Mouse (Mus musculus): ENCODE measurements around the gene Hjurp.

The Hjurp gene

DNA sequence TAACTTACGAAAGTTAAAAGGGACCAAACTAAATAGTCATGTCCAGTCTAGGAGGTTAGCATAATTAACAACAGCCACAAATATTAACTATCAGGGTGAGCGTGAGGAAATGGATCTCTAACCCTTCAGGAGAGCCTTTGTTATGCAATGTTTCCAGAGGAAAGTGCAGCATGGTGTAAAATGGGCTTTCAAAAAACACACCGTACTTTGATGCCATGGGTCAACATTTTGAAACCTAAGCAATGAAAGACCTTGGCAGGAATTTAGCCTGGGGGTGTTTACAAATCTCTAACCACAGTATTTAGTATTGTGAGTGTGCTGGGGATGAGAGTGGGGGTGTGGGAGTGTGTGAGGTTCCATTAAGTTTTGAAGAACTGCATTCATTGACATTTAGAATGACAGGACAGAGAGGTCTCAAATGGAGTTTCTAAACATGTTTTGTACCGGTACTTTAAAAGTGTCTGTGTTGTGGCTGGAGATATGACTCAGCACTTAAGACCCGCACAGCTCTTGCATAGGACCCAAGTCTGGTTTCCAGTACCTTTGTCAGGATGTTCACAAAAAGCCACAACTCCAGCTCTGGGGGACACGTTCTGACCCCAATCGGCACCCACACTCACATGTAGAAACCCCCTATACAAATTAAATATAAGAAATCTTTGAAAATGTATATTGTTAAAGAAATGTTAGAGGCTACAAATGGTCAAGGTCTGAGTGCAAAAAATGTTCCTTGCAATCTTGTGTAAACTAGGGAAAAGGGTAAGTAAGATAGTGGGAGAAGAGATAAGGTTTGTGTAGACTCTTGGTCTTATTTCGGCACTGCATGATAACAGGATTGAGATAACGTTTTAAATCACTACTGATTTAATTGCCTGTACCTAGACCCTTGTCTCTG is 1.9 kb upstream of the Hjurp start:
- WGBS = 64% methylated on average over 9 of the region's 9 CpGs

- 67% methylated on average over 18 of the region's 18 CpGs for WGBS
Measured at GRCm38 (mm10) chr1:88277818-88278511, 532 bp upstream of the Hjurp start.

- 14% methylated on average over 10 of the region's 10 CpGs for WGBS
Measured at GRCm38 (mm10) chr1:88276524-88277097, 822 bp downstream of the Hjurp start.

- 60% methylated on average over 13 of the region's 13 CpGs for WGBS
Measured at GRCm38 (mm10) chr1:88275698-88276523, 1.5 kb downstream of the Hjurp start.

GRCm38 (mm10) chr1:88275078-88275680 is 2.3 kb downstream of the Hjurp start:
- WGBS = 69% methylated on average over 13 of the region's 13 CpGs

- 69% methylated on average over 11 of the region's 11 CpGs for WGBS
Measured at GRCm38 (mm10) chr1:88274371-88275077, 2.9 kb downstream of the Hjurp start.

DNA sequence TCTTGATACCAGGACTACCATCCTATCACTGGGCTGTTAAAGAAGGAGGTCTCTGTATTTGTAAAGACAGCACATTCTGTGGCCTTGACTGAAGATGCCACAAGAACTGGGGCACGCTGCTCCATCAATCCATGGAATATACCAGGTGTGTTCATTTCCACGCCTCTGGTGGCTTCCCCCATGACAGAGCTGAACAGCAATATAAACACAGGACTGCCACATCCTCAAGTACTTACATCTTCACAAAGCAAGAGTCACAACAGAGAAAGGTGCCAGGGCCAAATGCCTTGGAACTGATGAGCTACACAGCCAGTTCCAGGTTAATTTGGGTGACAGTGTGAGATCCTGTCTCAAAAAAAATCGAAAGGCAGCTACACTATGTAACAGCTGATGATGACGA is 3.6 kb downstream of the Hjurp start:
- 84% methylated on average over 4 of the region's 4 CpGs for WGBS

- 95% methylated on average over 3 of the region's 3 CpGs for WGBS
Measured at GRCm38 (mm10) chr1:88273326-88273725, 4.1 kb downstream of the Hjurp start.

DNA sequence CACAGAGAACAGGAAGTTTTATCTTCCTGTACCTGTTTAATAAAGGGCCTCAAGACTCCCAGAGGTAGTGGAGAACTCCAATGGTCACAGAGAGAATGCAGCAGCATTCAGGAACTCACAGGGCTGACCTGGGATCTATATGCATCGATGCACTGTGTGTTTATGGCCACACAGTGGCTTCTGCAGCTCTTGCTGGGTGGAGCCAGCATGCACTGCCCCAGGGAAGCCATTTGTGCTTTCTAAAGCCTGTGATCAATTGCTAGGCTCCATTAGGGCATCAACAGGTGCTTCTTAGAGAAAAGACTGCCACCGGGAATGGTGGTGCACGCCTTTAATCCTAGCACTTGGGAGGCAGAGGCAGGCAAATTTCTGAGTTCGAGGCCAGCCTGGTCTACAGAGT is 4.6 kb downstream of the Hjurp start:
- 64% methylated on average over 4 of the region's 4 CpGs for WGBS

- whole genome bisulfite sequencing = 91% methylated on average over 12 of the region's 12 CpGs
Measured at GRCm38 (mm10) chr1:88269539-88270309, 7.7 kb downstream of the Hjurp start.

DNA sequence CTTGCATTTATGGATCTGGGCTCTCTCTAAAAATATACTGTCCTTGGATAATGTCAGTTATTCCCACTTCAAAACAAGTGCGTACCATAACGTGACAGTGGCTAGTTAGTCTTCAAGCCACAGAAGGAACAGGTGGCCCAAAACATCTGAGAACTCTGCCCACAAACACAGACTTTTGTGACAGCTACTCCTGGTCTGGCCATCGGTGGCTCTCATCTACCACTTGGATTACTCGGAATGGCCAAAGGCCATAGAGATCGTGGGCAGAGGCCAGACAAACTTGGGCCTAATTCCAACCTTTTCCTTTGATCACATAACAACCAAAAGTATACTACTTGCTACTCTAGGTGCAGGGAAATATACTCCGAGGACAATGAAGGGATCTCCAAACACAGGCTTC is 9.4 kb downstream of the Hjurp start:
- WGBS = 79% methylated on average over 6 of the region's 6 CpGs

DNA sequence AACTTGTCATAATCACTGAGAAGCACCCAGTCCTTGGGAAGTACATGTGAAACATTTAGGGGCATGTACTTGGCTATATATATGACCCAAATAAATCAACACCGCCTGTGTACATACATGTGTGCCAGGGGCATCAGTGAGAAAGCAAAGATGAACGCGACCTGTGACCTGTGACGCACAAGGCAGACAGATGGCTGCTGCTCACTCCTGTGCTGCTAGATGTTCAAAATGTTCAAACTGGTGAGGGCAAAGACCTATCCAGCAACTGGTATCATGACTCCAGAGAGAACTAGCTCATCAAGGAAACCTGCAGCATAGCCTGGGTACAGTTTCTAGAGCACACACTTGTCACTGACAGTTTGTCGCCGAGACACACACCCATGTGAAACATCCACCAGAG is 9.9 kb downstream of the Hjurp start:
- WGBS = 93% methylated on average over 6 of the region's 6 CpGs

DNA sequence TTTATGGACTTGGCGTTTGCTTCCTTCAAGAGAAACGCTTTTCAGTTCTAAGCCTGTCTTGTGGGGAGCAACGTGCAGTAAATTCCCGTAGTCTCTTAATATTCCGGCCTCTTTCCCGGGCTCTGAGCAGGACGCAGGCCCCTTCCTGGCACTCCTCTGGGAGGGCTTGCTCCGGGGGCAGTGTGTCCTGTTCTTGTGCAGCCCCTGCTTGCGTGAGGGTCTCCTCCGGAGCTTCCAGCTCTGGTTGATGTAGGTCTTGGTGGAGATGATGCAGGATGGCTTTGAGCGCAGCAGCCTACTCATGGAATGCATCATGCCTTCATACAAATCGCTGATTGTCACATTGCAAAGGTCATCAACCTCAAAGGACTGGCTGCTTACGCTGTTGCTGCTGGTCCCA is 11.3 kb downstream of the Hjurp start:
- WGBS = 90% methylated on average over 13 of the region's 13 CpGs

- WGBS = 71% methylated on average over 4 of the region's 4 CpGs
Measured at GRCm38 (mm10) chr1:88264869-88265240, 12.6 kb downstream of the Hjurp start.

DNA sequence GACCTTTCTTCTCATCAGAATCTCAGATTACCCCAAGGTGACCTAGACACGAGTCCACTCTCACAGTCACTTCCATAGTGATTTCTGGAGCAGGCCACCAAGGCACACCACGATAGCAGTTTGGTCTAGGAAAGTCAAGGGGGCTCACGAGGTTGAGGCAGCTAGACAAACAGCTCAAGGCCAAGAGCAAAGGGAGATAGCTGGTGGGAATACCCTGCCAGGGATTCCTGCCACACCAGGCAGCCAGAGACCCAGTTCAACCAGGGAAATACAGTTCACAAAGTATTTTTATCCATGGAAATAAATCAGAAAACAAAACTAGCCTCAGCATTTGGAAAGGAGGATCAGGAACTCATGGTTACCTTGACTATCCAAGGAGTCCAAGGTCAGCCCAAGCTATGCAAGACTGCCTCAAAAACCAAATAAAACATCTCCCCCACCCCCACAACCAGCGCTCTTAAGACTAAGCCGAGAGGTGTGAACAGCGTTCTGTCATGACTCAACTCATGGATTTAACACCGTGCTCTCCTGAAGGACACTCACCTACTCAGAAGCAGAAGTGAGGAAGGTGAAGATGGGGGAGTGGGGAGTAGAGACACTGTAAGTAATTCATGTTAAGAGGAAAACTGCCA is 13.1 kb downstream of the Hjurp start:
- 85% methylated on average over 7 of the region's 7 CpGs for WGBS

DNA sequence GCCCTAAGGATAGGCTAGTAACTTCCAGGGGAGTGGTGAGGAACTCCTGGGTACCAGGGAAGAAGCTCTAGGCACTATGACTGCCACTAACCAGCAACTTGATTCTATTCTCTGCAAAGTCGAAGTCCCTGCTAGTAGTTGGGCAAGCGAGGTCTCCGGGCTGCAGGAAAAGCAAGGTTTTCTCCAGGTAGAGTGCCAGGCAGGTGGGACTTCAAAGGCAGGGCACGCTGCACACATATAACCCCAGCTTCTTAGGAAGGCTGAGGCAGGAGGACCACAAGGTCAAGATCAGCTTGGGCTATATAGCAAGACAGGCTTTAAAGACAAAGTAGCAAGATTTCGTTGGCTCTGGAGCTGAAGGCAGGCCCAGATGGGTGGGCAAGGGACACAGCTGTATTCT is 13.7 kb downstream of the Hjurp start:
- WGBS = 92% methylated on average over 5 of the region's 5 CpGs

DNA sequence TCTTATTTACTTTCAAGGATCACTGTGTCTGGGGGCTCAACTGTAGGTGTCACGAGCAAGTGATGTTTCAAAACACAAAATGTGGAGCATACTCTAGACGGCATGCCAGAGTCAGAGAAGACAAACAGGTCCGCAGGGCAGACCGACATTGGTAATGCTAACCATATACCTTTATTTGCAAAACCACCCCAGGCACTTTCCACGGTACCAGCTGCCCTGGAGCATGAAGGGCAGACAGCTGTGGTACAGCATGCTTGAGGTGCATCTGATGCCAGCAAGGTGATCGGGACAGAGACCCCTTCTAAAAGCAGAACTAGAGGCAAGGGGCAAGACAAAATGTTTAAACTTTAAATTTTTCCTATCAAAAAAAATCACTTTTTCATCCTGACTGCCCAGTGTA is 14.5 kb downstream of the Hjurp start:
- WGBS = 76% methylated on average over 6 of the region's 6 CpGs

DNA sequence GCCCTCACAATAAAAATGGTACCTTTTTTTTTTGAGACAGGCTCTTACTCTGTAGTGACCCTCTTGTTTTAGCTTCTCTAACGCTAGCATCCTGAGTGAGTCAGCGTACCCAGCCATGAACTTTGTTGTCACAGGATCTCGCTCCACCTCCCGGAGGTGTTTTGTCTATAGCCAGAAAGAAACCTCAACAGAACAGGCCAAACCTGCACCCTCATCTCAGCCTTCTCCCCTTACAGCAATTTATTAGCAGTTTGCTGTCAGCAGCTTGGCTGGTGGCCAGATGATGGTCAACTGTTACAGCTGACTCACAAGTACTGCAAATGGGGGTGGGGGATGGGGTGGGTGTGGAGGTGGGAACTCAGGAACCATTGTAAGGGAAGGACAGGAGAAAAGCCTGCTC is 15.2 kb downstream of the Hjurp start:
- 79% methylated on average over 4 of the region's 4 CpGs for WGBS

GRCm38 (mm10) chr1:88261706-88262105 is 15.7 kb downstream of the Hjurp start:
- 88% methylated on average over 7 of the region's 7 CpGs for WGBS

All from cerebral cortex, adult 2 months (tissue).